Mouse (Mus musculus): ENCODE measurements around the gene Lasp1. TPM values are rescaled to one million over a fixed set of nuclear protein-coding genes. Genes with fewer than 3 reads are reported as not detected.
"Not testable (repeated sequence)": the region's sequence is repeated elsewhere in the genome, so short reads cannot be mapped to it uniquely, and the experiment has no call there.

Gene Lasp1
- total and polyA plus RNA-seq, 3 experiments: 31.0 to 122 (median 49.6) TPM

DNA sequence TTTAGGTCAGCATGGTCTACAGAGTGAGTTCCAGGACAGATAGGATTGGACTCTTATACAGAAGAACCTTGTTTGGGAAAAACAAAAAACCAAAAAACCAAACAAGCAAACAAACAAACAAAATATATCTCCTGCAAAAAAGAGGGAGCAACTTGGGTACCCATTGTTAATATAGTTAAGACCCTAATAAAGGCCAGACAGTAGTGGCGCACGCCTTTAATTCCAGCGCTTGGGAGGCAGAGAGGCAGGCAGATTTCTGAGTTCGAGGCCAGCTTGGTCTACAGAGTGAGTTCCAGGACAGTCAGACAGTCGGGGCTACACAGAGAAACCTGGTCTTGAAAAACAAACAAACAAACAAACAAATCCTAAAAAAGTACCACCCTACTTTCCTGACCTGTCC is 9.1 kb upstream of the Lasp1 start:
- H3K4me1 ChIP-seq (ENCODE audit: insufficient read depth, low read depth, low read length): peaks cover 12% of the 10 kb centered on the region
- no peak for ATAC-seq (ENCODE audit: extremely low read depth, insufficient number of reproducible peaks, low FRiP score, poor library complexity, severe bottlenecking)
- H3K27me3 ChIP-seq (ENCODE audit: insufficient read depth, low read length): peaks cover 15% of the 10 kb centered on the region
- no peak for DNase-seq (ENCODE audit: low spot score)
- no peaks in the 10 kb centered on the region for H3K36me3 ChIP-seq (replicated peaks)
- TF ChIP-seq CTCF (IDR thresholded peaks at IDR 0.05; ENCODE audit: low read depth, low read length) (no peak), POLR2AphosphoS5 (IDR thresholded peaks at IDR 0.05; ENCODE audit: insufficient replicate concordance, low read depth, low read length) (no peak), GATA2 (IDR thresholded peaks at IDR 0.05; ENCODE audit: borderline replicate concordance, low read depth, low read length) (no peak), GATA1 (IDR thresholded peaks at IDR 0.05; ENCODE audit: borderline replicate concordance, low read length) (no peak), TAL1 (conservative IDR thresholded peaks at IDR 0.05; ENCODE audit: low read depth, low read length) (no peak)
- no peaks in the 10 kb centered on the region for H3K9me3 ChIP-seq (replicated peaks)
- H3K4me3 ChIP-seq (ENCODE audit: low read depth, low read length): no peak overlapping the region

DNA sequence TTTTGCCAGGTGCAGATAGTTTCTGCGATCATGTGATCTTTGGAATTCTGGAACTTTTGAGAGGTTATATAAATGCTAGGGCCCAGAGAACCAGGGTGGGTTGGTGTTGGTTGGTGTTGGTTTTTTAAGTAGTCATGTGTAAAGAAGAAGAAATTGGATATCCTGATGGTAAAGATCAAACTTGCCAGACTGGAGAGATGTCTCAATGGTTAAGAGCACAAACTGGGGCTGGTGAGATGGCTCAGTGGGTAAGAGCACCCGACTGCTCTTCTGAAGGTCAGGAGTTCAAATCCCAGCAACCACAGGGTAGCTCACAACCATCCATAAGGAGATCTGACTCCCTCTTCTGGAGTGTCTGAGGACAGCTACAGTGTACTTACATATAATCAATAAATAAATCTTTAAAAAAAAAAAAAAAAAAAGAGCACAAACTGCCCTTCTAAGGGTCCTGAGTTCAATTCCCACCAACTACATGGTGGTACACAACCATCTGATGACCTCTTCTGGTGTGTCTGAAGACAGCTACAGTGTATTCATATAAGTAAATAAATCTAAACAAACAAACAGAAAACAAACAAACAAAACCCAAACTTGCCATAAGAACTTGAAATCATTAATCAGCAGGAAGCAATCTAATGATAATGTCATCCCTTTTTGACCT is 7.9 kb upstream of the Lasp1 start:
- H3K4me3 ChIP-seq (ENCODE audit: low read depth, low read length); ATAC-seq (ENCODE audit: extremely low read depth, insufficient number of reproducible peaks, low FRiP score, poor library complexity, severe bottlenecking); DNase-seq (ENCODE audit: low spot score); H3K9me3 ChIP-seq (replicated peaks); H3K36me3 ChIP-seq (replicated peaks): not testable (repeated sequence)
- Histone ChIP-seq H3K4me1 (ENCODE audit: insufficient read depth, low read depth, low read length) (peaks cover 16% of the 10 kb centered on the region), H3K27me3 (ENCODE audit: insufficient read depth, low read length) (peaks cover 15% of the 10 kb centered on the region)

DNA sequence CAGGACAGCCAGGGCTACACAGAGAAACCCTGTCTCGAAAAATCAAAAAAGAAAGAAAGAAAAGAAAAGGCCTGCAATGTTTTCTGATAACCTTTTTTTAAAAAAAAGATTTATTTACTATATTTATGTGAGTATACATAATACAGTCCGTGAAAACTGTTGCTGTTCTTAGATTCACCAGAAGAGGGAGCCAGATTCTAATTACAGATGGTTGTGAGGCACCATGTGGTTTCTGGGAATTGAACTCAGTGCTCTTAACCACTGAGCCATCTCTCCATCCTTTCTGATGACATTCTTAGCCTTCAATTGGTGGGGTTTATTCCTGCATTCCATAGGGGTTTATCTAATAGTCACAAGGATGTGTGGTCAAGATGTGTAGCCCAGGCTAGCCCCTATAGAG is 5.6 kb upstream of the Lasp1 start:
- no peak for DNase-seq (ENCODE audit: low spot score)
- ATAC-seq (ENCODE audit: extremely low read depth, insufficient number of reproducible peaks, low FRiP score, poor library complexity, severe bottlenecking): no peak
- no peaks in the 10 kb centered on the region for H3K36me3 ChIP-seq (replicated peaks)
- H3K27me3 ChIP-seq (ENCODE audit: insufficient read depth, low read length): peaks cover 6% of the 10 kb centered on the region; the same call in 1 of the 2 replicates
- H3K4me3 ChIP-seq (ENCODE audit: low read depth, low read length): no peak overlapping the region
- TF ChIP-seq GATA2 (IDR thresholded peaks at IDR 0.05; ENCODE audit: borderline replicate concordance, low read depth, low read length): no peak
- TF ChIP-seq GATA1 (IDR thresholded peaks at IDR 0.05; ENCODE audit: borderline replicate concordance, low read length): no peak
- no peak for TF ChIP-seq TAL1 (conservative IDR thresholded peaks at IDR 0.05; ENCODE audit: low read depth, low read length)
- no peak for TF ChIP-seq POLR2AphosphoS5 (IDR thresholded peaks at IDR 0.05; ENCODE audit: insufficient replicate concordance, low read depth, low read length)
- H3K4me1 ChIP-seq (ENCODE audit: insufficient read depth, low read depth, low read length): peaks cover 28% of the 10 kb centered on the region
- H3K9me3 ChIP-seq (replicated peaks): no peaks in the 10 kb centered on the region

DNA sequence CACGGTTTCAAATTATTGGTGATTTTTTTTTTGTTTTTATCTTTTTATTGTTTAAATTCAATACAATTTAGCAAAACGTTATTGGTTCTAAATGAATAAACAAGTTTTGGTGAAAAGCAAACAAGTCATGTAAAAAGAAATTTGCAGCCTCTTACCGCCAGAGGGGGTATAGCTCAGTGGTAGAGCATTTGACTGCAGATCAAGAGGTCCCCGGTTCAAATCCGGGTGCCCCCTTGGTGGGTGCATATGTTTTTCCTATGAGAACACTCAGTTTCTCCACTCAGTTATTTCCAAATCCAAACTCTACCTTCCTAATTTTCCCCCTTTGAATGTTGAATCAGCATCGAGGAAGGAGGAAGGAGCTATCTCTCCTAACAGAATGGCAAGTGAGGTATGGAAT is 1.9 kb upstream of the Lasp1 start:
- DNase-seq (ENCODE audit: low spot score) (no peak), ATAC-seq (ENCODE audit: extremely low read depth, insufficient number of reproducible peaks, low FRiP score, poor library complexity, severe bottlenecking) (no peak)
- TF ChIP-seq CTCF (IDR thresholded peaks at IDR 0.05; ENCODE audit: low read depth, low read length): no peak
- Histone ChIP-seq H3K27me3 (ENCODE audit: insufficient read depth, low read length) (no peaks in the 10 kb centered on the region), H3K4me3 (ENCODE audit: low read depth, low read length) (no peak overlapping the region), H3K36me3 (replicated peaks) (peaks cover 2% of the 10 kb centered on the region), H3K9me3 (replicated peaks) (no peaks in the 10 kb centered on the region), H3K4me1 (ENCODE audit: insufficient read depth, low read depth, low read length) (peaks cover 54% of the 10 kb centered on the region)

DNA sequence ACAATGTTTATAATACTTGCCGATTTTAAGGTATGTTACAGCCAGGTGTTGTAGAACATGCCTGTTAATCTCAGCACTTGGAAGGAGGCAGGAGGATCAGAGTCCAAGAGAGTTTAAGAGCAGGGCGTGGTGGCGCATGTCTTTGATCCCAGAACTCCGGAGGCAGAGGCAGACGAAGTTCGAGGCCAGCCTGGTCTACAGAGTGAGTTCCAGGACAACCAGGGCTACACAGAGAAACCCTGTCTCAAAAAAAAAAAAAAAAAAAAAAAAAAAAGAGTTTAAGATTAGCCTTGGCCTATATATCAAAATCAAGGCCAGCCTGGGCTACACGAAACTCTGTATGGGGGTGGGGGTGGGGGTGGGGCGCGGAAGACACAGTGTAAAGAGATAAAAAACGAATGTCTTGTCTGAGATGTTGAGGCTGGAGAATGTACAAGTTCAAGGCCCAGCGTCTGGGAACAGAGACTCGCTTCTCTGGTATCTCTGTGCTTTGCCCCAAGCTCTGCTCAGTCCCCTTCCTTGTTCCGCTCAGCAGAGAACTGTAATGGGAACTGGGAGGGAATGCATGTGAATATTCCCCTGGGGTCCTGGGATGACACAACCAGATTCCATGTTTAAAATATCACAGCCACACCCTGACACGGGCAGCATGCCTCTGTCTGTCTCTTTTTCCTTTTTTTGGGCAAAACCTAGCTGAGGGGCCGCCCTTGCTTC is 1.3 kb upstream of the Lasp1 start:
- H3K36me3 ChIP-seq (replicated peaks): peaks cover 8% of the 10 kb centered on the region
- TF ChIP-seq GATA1 (IDR thresholded peaks at IDR 0.05; ENCODE audit: borderline replicate concordance, low read length) (no peak), CTCF (IDR thresholded peaks at IDR 0.05; ENCODE audit: low read depth, low read length) (no peak), POLR2AphosphoS5 (IDR thresholded peaks at IDR 0.05; ENCODE audit: insufficient replicate concordance, low read depth, low read length) (no peak), GATA2 (IDR thresholded peaks at IDR 0.05; ENCODE audit: borderline replicate concordance, low read depth, low read length) (no peak), TAL1 (conservative IDR thresholded peaks at IDR 0.05; ENCODE audit: low read depth, low read length) (no peak)
- H3K27me3 ChIP-seq (ENCODE audit: insufficient read depth, low read length): no peaks in the 10 kb centered on the region
- H3K9me3 ChIP-seq (replicated peaks): no peaks in the 10 kb centered on the region
- peaks cover 59% of the 10 kb centered on the region for H3K4me1 ChIP-seq (ENCODE audit: insufficient read depth, low read depth, low read length)
- H3K4me3 ChIP-seq (ENCODE audit: low read depth, low read length): no peak overlapping the region
- DNase-seq (ENCODE audit: low spot score) (no peak), ATAC-seq (ENCODE audit: extremely low read depth, insufficient number of reproducible peaks, low FRiP score, poor library complexity, severe bottlenecking) (no peak)

DNA sequence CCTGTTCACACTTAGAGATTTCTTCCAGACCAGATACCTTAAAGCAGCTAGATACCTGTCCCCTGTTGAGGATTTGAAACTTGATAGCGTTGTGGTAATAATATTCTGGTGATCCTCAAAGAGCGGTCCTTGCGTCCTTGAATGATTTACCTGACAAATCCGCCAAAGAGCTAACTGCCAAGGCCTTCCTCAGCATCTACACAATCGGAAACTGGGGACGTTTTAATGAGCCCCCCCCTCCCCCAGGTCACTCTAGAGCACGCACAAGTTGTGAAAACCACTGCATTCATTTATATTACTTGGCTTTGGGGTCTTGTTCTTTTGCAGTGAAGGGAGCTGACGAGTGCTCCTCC is 741 bp upstream of the Lasp1 start:
- Histone ChIP-seq H3K4me1 (ENCODE audit: insufficient read depth, low read depth, low read length) (peaks cover 56% of the 10 kb centered on the region), H3K27me3 (ENCODE audit: insufficient read depth, low read length) (no peaks in the 10 kb centered on the region), H3K36me3 (replicated peaks) (peaks cover 8% of the 10 kb centered on the region), H3K4me3 (ENCODE audit: low read depth, low read length) (no peak overlapping the region), H3K9me3 (replicated peaks) (no peaks in the 10 kb centered on the region)
- DNase-seq (ENCODE audit: low spot score): no peak
- no peak for ATAC-seq (ENCODE audit: extremely low read depth, insufficient number of reproducible peaks, low FRiP score, poor library complexity, severe bottlenecking)
- TF ChIP-seq TAL1 (conservative IDR thresholded peaks at IDR 0.05; ENCODE audit: low read depth, low read length): no peak

Data from G1E (cell line).